Mouse (Mus musculus): ENCODE measurements around the gene Gm10318. TPM values are rescaled to one million over a fixed set of nuclear protein-coding genes. Genes with fewer than 3 reads are reported as not detected.

Gm10318 gene
- polyA plus RNA-seq, 1 experiment from 2014 or later = not detected

DNA sequence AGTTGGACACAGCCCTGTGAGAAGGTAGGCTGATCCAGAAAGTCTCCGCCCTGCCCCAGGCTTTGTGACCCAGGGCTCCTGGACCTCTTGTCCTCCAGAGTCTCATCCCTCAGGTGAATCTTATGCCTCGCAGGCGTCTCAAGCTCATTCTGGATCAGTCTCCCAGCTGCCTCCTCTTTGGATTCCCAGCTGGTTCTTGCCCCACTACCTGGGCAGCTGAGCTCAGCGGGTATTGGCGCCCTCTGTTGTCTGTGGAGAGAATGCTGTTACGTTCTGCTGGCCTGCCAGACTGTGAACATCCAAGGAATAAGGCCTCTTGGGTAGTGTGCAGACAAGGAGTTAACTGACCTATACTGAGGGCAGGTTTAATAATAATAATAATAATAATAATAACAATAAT is 26.3 kb downstream of the Gm10318 start:
- ATAC-seq (ENCODE audit: low FRiP score, low TSS enrichment) (no peak), DNase-seq (ENCODE audit: low spot score) (peak; percentile 33)
- Histone ChIP-seq H3K9ac (ENCODE audit: low read length) (no peak overlapping the region), H3K4me1 (replicated peaks; ENCODE audit: control insufficient read depth, insufficient read depth) (no peaks in the 10 kb centered on the region), H3K36me3 (ENCODE audit: control insufficient read depth, insufficient read depth, low read length) (no peaks in the 10 kb centered on the region), H3K4me2 (replicated peaks; ENCODE audit: low read depth) (no peak overlapping the region), H3K27ac (replicated peaks) (no peak overlapping the region), H3K4me3 (ENCODE audit: low read depth, low read length) (no peak overlapping the region), H3K27me3 (ENCODE audit: control insufficient read depth, insufficient read depth, low read length) (no peaks in the 10 kb centered on the region), H3K9me3 (ENCODE audit: control insufficient read depth, low read length) (no peaks in the 10 kb centered on the region)
- peak; percentile 68 for TF ChIP-seq CTCF (IDR thresholded peaks at IDR 0.05; ENCODE audit: low read depth)
- no peak for TF ChIP-seq EP300 (optimal IDR thresholded peaks at IDR 0.05)
- WGBS = 62% methylated on average over 6 of the region's 6 CpGs

DNA sequence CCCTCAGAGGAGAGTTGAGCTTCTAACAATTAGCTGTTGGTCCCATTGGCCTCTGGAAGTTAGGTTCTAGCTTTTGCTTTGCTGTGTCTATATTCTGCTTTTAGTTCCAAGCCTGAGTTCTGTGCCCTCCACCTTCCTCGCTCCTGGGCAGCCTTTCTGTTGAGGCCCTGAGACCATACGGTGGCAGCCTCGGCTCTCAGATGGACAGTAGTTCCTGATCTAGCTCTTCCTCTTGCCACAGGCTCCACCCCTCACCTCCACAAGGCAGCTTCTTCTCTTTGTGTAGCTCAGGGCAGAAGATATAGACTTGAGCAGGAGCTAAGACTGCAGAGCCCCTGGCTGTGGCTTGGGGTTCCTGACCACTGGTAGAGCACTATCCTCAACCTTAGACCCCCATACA is 27.6 kb downstream of the Gm10318 start:
- no peak for TF ChIP-seq EP300 (optimal IDR thresholded peaks at IDR 0.05)
- TF ChIP-seq CTCF (IDR thresholded peaks at IDR 0.05; ENCODE audit: low read depth) = no peak
- H3K4me3 ChIP-seq (ENCODE audit: low read depth, low read length) = no peak overlapping the region
- H3K4me2 ChIP-seq (replicated peaks; ENCODE audit: low read depth) = no peak overlapping the region
- no peak overlapping the region for H3K9ac ChIP-seq (ENCODE audit: low read length)
- H3K27me3 ChIP-seq (ENCODE audit: control insufficient read depth, insufficient read depth, low read length) = no peaks in the 10 kb centered on the region
- no peak for ATAC-seq (ENCODE audit: low FRiP score, low TSS enrichment)
- H3K9me3 ChIP-seq (ENCODE audit: control insufficient read depth, low read length) = no peaks in the 10 kb centered on the region
- no peak for DNase-seq (ENCODE audit: low spot score)
- H3K36me3 ChIP-seq (ENCODE audit: control insufficient read depth, insufficient read depth, low read length) = no peaks in the 10 kb centered on the region
- WGBS = 60% methylated on average over 3 of the region's 3 CpGs
- H3K27ac ChIP-seq (replicated peaks) = no peak overlapping the region
- no peaks in the 10 kb centered on the region for H3K4me1 ChIP-seq (replicated peaks; ENCODE audit: control insufficient read depth, insufficient read depth)

DNA sequence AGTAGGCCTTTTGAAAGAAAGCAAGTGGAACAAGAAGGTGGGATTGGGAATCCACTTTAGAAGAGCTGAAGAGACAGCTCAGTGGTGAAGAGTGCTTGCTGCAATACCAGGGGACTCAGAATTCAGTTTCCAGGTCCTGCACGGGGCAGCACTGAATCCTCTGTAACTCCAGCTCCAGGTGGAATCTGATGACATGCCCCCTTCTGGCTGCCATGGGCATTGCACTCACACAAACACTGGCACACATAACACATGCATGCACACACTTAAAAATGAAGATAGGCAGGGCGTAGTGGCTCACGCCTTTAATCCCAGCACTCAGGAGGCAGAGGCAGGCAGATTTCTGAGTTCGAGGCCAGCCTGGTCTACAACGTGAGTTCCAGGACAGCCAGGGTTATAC is 29.9 kb downstream of the Gm10318 start:
- 82% methylated on average over 5 of the region's 5 CpGs for WGBS

DNA sequence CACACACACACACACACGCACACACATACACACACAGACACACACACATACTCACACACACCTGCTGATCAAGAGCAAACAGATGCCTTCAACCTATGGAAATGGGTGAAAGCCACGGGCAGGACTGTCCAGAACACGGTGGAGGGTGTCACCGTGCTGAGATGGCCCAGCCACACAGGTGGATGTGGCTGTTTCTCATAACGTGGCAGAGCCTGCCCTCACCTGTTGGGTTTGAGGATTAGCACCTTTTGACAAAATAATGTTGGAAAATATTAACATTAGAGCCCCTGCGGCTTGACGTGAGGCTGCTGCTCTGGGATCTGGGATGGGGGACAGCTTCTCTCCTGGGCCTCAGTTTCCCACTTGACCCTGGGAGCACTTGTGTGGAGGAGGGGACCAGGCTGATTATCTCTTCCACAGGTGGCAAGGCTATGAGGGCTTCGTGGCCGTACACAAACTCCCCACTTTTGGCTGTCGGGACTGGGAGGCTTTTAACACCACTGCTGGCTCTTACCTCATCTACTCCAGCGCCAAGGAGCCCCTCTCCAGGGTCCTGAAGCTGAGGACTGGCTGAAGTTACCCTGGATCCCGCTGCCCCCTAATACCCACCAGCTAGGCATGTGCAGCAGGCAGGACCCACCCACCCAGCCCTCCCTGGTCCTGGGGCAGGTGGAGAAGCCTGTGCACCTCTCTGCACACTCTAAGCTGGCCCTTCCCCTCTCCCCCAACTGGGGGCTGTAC is 33.5 kb downstream of the Gm10318 start:
- H3K4me2 ChIP-seq (replicated peaks; ENCODE audit: low read depth) = no peak overlapping the region
- H3K27me3 ChIP-seq (ENCODE audit: control insufficient read depth, insufficient read depth, low read length) = no peaks in the 10 kb centered on the region
- 36% methylated on average over 12 of the region's 12 CpGs for WGBS
- H3K9me3 ChIP-seq (ENCODE audit: control insufficient read depth, low read length) = no peaks in the 10 kb centered on the region
- H3K4me3 ChIP-seq (ENCODE audit: low read depth, low read length) = no peak overlapping the region
- H3K9ac ChIP-seq (ENCODE audit: low read length) = no peak overlapping the region
- peak; percentile 57; the same call in 1 of the 2 replicates for ATAC-seq (ENCODE audit: low FRiP score, low TSS enrichment)
- H3K4me1 ChIP-seq (replicated peaks; ENCODE audit: control insufficient read depth, insufficient read depth) = no peaks in the 10 kb centered on the region
- no peaks in the 10 kb centered on the region for H3K36me3 ChIP-seq (ENCODE audit: control insufficient read depth, insufficient read depth, low read length)
- TF ChIP-seq EP300 (optimal IDR thresholded peaks at IDR 0.05) = no peak
- peak; percentile 58 for TF ChIP-seq CTCF (IDR thresholded peaks at IDR 0.05; ENCODE audit: low read depth)
- H3K27ac ChIP-seq (replicated peaks) = no peak overlapping the region
- DNase-seq (ENCODE audit: low spot score) = no peak

More for the DNA sequence above, 29.9 kb downstream of the Gm10318 start:
- Histone ChIP-seq H3K9me3 (ENCODE audit: control insufficient read depth, low read length) (no peaks in the 10 kb centered on the region), H3K27ac (replicated peaks) (no peak overlapping the region), H3K4me1 (replicated peaks; ENCODE audit: control insufficient read depth, insufficient read depth) (no peaks in the 10 kb centered on the region), H3K36me3 (ENCODE audit: control insufficient read depth, insufficient read depth, low read length) (no peaks in the 10 kb centered on the region), H3K4me2 (replicated peaks; ENCODE audit: low read depth) (no peak overlapping the region), H3K9ac (ENCODE audit: low read length) (no peak overlapping the region), H3K4me3 (ENCODE audit: low read depth, low read length) (no peak overlapping the region), H3K27me3 (ENCODE audit: control insufficient read depth, insufficient read depth, low read length) (no peaks in the 10 kb centered on the region)
- TF ChIP-seq CTCF (IDR thresholded peaks at IDR 0.05; ENCODE audit: low read depth) = peak; percentile 47
- no peak for TF ChIP-seq EP300 (optimal IDR thresholded peaks at IDR 0.05)
- DNase-seq (ENCODE audit: low spot score) (no peak), ATAC-seq (ENCODE audit: low FRiP score, low TSS enrichment) (no peak)

DNA sequence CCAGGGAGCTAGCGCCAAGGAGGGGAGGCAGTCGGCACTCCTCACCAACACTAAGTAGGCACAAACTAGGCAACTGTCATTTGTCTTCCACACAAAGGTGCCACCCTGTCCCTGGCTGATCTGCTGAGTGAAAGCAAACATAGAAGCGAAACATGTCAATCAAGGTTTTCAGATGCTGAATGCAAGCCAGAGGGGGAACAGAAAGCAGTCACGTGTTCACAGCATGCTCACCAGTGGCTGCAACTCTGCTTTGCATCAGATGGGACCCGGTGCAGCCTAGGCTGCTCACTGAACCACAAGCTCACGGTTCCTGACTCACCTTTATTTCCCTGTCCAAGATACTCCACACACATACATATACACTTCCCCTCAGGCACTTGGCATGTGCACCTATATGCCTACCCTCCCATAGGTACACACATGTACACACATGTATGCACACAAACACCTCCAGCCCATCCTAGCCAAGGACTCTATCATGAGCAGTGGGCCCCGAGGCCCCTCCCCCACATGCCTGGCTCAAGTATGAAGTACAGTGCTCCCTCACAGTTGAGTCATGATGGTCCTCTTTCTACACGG is 38.4 kb downstream of the Gm10318 start:
- Histone ChIP-seq H3K36me3 (ENCODE audit: control insufficient read depth, insufficient read depth, low read length) (no peaks in the 10 kb centered on the region), H3K9ac (ENCODE audit: low read length) (no peak overlapping the region), H3K27me3 (ENCODE audit: control insufficient read depth, insufficient read depth, low read length) (no peaks in the 10 kb centered on the region), H3K4me1 (replicated peaks; ENCODE audit: control insufficient read depth, insufficient read depth) (no peaks in the 10 kb centered on the region), H3K27ac (replicated peaks) (no peak overlapping the region), H3K4me3 (ENCODE audit: low read depth, low read length) (no peak overlapping the region), H3K4me2 (replicated peaks; ENCODE audit: low read depth) (no peak overlapping the region), H3K9me3 (ENCODE audit: control insufficient read depth, low read length) (no peaks in the 10 kb centered on the region)
- 74% methylated on average over 8 of the region's 8 CpGs for WGBS
- ATAC-seq (ENCODE audit: low FRiP score, low TSS enrichment) (no peak), DNase-seq (ENCODE audit: low spot score) (no peak)
- TF ChIP-seq CTCF (IDR thresholded peaks at IDR 0.05; ENCODE audit: low read depth) (no peak), EP300 (optimal IDR thresholded peaks at IDR 0.05) (no peak)

DNA sequence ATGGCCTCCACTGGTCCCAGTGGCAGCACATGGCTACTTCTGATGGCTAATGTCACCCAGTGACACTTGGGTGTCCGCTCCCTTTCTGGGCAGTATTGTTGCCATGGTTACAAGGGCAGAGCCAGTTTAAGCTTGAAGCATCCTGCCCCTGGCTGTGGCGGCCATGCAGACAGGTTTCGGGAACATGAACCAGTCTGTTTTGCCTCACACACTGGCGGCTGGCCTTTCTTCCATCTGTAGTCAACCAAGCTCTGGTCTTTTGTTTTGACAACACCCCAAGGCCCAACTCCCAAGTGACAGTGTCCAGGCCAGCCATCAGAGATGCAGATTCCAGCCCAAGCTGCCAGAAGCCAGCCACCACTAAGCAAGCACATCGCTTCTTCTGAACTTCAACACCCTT is 42.9 kb downstream of the Gm10318 start:
- WGBS = 49% methylated on average over 5 of the region's 5 CpGs

More for the DNA sequence above, 42.9 kb downstream of the Gm10318 start:
- no peak for DNase-seq (ENCODE audit: low spot score)
- Histone ChIP-seq H3K9ac (ENCODE audit: low read length) (no peak overlapping the region), H3K27ac (replicated peaks) (0 out of 2 replicates have a peak overlapping the region, but pooled peaks have one; percentile 30), H3K4me1 (replicated peaks; ENCODE audit: control insufficient read depth, insufficient read depth) (no peaks in the 10 kb centered on the region), H3K27me3 (ENCODE audit: control insufficient read depth, insufficient read depth, low read length) (no peaks in the 10 kb centered on the region), H3K9me3 (ENCODE audit: control insufficient read depth, low read length) (no peaks in the 10 kb centered on the region), H3K4me2 (replicated peaks; ENCODE audit: low read depth) (no peak overlapping the region), H3K36me3 (ENCODE audit: control insufficient read depth, insufficient read depth, low read length) (no peaks in the 10 kb centered on the region), H3K4me3 (ENCODE audit: low read depth, low read length) (no peak overlapping the region)
- peak; percentile 41; the same call in 1 of the 2 replicates for ATAC-seq (ENCODE audit: low FRiP score, low TSS enrichment)
- TF ChIP-seq CTCF (IDR thresholded peaks at IDR 0.05; ENCODE audit: low read depth) (peak; percentile 14; the same call in 1 of the 2 replicates), EP300 (optimal IDR thresholded peaks at IDR 0.05) (no peak)
